Mouse (Mus musculus) mouse trophoblast stem cell (cell line): ENCODE data around the gene Trnau1ap.
"Not testable (repeated sequence)": the region's sequence is repeated elsewhere in the genome, so short reads cannot be mapped to it uniquely, and the experiment has no call there.

Experiments used
- in situ Hi-C, 2 experiments: fragments of 300-500 bp; cut with MseI, MboI; formaldehyde crosslinking; loops; 2 replicates in 1 of 2; 3 replicates in 1 of 2; pipeline ENCODE4 v1.15.1; 2025

Gene Trnau1ap

GRCm38 (mm10) chr4:132301486-132301885 is 27.9 kb downstream of the Trnau1ap start:
- in situ Hi-C loops, result no loop called here

DNA sequence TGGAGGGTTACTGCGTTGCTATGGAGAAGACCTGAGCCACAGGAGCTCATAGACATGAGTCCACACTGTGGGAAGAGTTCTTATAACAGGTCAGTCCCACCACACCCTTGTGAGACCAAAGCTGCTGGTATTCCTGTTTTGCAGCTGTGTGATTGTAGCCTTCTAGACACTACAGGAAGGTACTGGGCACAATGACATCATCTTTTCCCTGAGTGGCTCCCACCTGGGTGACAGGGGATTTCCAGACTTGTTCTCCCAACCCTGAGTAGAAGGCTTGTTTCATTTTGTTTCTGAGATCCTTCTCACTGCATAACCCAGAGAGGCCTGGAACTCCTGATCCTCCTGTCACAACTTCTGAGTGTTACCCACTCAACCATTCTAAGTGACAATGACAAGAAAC is 29.5 kb downstream of the Trnau1ap start:
- in situ Hi-C loops, result no loop called here

DNA sequence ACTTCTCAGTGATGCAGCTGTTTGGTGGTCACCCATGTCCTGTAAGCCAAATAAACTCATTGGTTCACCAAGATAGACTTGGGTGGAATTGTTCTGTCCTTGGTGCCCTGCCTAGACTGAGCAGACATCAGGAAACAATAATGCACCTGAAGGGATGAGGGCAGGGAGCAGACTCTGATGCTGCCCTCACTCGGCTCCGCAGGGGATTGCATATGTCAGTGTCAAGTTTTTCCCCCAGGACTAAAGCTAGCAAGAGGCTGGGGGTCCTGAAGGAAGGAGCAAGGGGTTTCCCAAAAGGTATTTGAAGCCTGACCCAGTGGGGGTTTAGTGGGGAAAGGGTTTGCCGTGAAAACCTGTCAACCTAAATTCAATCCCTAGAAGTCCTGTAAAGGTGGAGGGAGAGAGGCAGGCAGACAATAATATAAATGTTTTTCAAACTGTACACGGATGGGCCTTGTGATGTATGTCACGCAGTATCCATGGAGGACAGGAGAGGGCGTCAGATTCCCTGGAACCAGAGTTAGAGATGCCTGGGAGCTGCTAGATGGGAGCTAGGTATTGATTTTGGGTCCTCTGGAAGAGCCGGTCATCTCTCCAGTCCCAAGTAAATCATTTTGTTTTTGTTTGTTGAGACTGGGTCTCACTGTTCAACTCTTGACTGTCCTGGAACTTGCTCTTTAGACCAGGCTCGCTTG is 33.5 kb downstream of the Trnau1ap start:
- in situ Hi-C loops, result no loop called here

- in situ Hi-C loops, result no loop called here
Observed at GRCm38 (mm10) chr4:132293682-132294240, 35.6 kb downstream of the Trnau1ap start.

DNA sequence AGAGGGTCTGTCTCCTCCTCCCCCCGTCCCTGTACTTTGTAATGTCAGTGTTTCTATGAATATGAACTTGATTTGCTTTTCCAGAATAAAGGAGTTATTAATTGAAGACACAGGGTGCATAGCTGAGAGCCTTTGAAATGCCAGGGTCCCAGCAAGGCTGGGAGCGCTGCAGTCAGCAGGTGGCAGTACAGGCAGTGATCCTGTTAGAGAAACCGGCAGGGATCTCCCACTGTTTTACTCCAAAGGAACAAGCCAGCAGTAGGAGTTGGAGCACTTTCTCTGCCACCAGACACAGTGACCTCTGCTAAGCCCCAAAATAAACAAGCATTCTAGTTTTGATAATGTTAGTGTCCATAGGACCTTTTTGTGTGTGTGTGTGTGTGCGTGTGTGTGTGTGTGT is 36.4 kb downstream of the Trnau1ap start:
- in situ Hi-C loops, result no loop called here

DNA sequence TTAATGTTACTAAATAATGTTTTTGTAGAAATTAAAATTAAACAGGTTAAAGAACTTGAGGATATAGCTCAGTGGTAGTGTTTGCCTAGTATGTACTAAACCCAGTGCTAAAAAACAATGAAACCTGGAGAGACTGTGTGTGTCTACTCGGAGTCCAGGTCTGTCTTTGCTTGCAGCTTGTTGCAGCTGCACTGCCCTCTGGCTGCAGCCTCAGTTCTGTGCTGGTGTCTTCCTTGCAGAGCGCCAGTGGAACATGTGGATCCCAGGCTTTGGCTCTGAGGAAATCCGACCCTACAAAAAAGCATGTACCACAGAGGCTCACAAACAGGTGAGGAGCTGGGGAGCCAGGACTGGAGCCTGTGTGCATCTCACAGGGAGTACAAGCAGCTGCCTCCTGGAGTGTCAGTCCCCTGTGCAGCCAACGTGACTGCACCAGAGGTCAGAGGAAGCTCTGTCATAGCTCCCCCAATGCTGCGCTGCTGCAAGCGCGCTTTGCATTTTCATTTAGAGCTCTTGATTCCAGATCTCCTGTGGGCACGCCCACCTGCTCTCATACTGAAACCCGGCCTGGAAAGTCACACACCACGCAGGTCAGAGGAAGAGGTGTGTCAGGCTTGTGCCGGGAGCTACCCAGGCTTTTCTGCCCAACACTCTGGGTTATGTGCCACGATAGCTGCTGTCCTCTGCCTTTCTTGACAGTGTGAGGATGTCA is 37.6 kb downstream of the Trnau1ap start:
- in situ Hi-C loops, result no loop called here

GRCm38 (mm10) chr4:132291056-132291455 is 38.3 kb downstream of the Trnau1ap start:
- in situ Hi-C loops, result no loop called here

GRCm38 (mm10) chr4:132288840-132289239 is 40.5 kb downstream of the Trnau1ap start:
- in situ Hi-C loops, result not testable (repeated sequence)

GRCm38 (mm10) chr4:132275949-132276348 is 53.4 kb downstream of the Trnau1ap start:
- in situ Hi-C loops, result no loop called here

GRCm38 (mm10) chr4:132274156-132274862 is 55.0 kb downstream of the Trnau1ap start, which contains the start of gene Taf12:
TSS of gene Taf12 (plus strand) at chr4:132274375.
- in situ Hi-C loops, result no loop called here

DNA sequence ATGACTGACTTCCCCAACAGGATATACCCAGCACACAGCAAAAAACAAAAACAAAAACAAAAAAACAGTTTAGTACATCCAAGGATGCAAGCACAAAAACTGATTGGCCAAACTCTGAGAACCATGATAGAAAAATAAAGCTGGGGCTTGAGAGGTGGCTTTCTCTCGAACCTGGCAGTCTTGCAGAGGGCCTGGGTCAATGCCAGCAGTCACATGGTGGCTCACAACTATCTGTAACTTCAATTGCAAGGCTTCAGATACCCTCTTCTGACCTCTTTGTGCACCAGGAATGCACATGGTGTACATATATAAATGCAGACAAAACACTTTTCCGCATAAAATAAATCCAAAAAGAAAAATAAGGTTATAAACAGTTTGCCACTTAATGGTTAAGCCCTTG is 56.2 kb downstream of the Trnau1ap start:
- in situ Hi-C loops, result no loop called here

- in situ Hi-C loops, result no loop called here
Observed at GRCm38 (mm10) chr4:132269740-132270560, 59.4 kb downstream of the Trnau1ap start.

DNA sequence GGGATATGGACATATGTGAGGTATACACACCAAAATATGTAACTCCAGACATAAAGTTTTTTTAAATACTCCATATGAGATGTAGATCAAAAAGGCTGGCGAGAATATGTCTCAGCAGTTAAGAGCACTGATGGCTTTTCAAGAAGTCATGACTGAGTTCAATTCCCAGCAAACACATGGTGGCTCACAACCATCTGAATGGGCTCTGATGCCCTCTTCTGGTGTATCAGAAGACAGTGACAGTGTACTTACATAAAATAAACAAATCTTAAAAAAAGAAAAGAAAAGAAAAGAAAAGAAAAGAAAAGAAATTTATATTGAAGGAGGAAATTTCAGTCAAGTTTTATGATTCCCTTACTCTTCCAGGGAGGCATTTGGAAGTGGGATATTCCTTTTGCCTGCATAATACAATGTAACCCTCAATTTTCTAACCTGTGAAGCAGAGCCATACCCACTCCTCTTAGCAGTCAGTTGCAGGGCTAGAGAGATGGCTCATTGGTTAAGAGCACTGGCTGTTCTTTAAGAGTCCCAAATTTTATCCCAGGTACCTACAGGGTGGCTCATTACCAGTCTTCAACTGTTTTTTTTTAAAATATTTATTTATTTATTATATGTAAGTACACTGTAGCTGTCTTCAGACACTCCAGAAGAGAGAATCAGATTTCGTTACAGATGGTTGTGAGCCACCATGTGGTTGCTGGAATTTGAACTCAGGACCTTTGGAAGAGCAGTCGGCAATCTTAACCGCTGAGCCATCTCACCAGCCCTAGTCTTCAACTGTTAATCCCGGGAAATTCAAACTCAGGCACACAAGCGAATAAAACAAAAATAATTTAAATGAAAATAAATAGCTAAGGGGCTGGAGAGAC is 60.2 kb downstream of the Trnau1ap start:
- in situ Hi-C loops, result no loop called here

DNA sequence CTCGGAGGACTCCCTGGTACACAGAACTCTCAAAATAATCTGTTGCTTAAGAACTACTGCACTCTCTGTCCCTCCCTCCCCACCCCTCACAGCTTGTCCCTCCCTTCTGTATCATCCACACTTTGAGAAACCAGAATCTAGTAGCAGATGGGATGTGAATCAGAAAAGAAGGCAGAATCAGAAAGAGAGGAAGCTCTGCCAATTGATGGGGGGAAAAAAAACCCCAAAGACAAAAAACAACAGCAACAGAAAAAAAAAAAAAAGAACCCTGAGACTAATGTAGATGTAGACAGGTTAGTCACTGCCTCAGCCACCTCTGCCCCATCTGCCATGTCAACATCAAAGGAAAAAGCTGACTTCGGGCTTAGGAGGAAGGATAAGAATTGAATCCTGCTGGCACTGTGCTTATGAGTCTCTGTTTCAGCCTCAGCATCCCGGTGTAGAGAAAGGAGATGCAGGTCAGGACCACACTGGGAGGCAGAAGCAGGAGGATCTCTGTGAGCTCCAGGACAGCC is 62.4 kb downstream of the Trnau1ap start:
- in situ Hi-C loops, result no loop called here

DNA sequence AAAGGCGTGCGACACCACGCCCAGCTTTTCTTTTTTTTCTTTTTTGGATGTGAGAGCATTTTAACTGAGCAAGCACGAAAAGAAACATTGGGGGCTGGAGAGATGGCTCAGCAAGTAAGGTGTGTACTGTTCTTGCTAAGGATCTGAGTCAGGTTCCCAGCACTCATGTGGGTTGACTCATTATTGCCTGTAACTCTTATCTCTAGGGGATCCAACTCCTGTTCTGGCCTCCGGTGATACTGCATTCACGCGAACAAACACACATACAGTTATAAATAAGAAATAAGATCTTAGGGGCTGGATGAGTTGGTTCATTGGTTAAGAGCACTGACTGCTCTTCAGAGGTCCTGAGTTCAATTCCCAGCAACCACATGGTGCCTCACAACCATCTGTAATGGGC is 66.0 kb downstream of the Trnau1ap start:
- in situ Hi-C loops, result no loop called here

- in situ Hi-C loops, result no loop called here
Observed at GRCm38 (mm10) chr4:132262358-132262616, 67.1 kb downstream of the Trnau1ap start.
